Mouse (Mus musculus) midbrain, embryonic 14.5 days (tissue): ENCODE results near the gene Avpr2. TPM values are rescaled to one million over a fixed set of nuclear protein-coding genes. Genes with fewer than 3 reads are reported as not detected.

Experiments used
- ATAC-seq: fragments of 200-750 bp; cut with Nextera tagmentation; 2 replicates; pipeline ENCODE4 v1.8.0; 2017; ENCODE audit warnings: moderate number of reproducible peaks, moderate library complexity; ENCODE audit not compliant: low FRiP score, low TSS enrichment
- DNase-seq: peaks from one replicate; pipeline ENCODE4 v3.0.0-alpha.2; 2015
- H3K27ac ChIP-seq: fragments of 300-500 bp; sonication (generic); replicated peaks from 2 replicates; pipeline ENCODE4 v1.5.1; 2014; ENCODE audit warnings: mild to moderate bottlenecking, low read depth, low read length, moderate library complexity
- H3K27me3 ChIP-seq: fragments of 300-500 bp; sonication (generic); 2 replicates; pipeline ENCODE4 v1.6.1; 2014; ENCODE audit warnings: low read length, control low read depth, mixed read lengths; ENCODE audit not compliant: control insufficient read depth, insufficient read depth
- H3K36me3 ChIP-seq: fragments of 300-500 bp; sonication (generic); 2 replicates; pipeline ENCODE4 v1.6.1; 2014; ENCODE audit warnings: low read length, control low read depth; ENCODE audit not compliant: control insufficient read depth, insufficient read depth
- H3K4me1 ChIP-seq: fragments of 300-500 bp; sonication (generic); 2 replicates; pipeline ENCODE4 v1.6.1; 2014; ENCODE audit warnings: mild to moderate bottlenecking, antibody characterized with exemption, low read length, control low read depth; ENCODE audit not compliant: control insufficient read depth, insufficient read depth
- H3K4me2 ChIP-seq: fragments of 300-500 bp; sonication (generic); 2 replicates; pipeline ENCODE4 v1.6.1; 2014; ENCODE audit warnings: mild to moderate bottlenecking, low read length, moderate library complexity
- H3K4me3 ChIP-seq: fragments of 300-500 bp; sonication (generic); replicated peaks from 2 replicates; pipeline ENCODE4 v1.5.1; 2014; ENCODE audit warnings: low read depth, low read length
- H3K9ac ChIP-seq: fragments of 300-500 bp; sonication (generic); replicated peaks from 2 replicates; pipeline ENCODE4 v1.6.1; 2014; ENCODE audit warnings: mild to moderate bottlenecking, low read length, moderate library complexity
- H3K9me3 ChIP-seq: fragments of 300-500 bp; sonication (generic); 2 replicates; pipeline ENCODE4 v1.6.1; 2016; ENCODE audit warnings: low read length, control low read depth, mixed read lengths; ENCODE audit not compliant: control insufficient read depth
- WGBS: fragments of 180-500 bp; shearing (Covaris S2); extraction: QIAGEN DNeasy Blood & Tissue Kit; methylation state at CpG from one replicate; pipeline ENCODE4 v1.1.7; 2014; 5-methylcytosine and 5-hydroxymethylcytosine counted together
- polyA plus RNA-seq: library from polyadenylated mRNA; unstranded; fragments of >200 nt; fragmentation: Nextera tagmentation; extraction: Ambion mirVana; gene quantifications from 2 replicates; pipeline ENCODE4 v1.2.1, GENCODE M21; 2014

Gene Avpr2
- polyA plus RNA-seq, 1 experiment from 2014 or later = not detected

DNA sequence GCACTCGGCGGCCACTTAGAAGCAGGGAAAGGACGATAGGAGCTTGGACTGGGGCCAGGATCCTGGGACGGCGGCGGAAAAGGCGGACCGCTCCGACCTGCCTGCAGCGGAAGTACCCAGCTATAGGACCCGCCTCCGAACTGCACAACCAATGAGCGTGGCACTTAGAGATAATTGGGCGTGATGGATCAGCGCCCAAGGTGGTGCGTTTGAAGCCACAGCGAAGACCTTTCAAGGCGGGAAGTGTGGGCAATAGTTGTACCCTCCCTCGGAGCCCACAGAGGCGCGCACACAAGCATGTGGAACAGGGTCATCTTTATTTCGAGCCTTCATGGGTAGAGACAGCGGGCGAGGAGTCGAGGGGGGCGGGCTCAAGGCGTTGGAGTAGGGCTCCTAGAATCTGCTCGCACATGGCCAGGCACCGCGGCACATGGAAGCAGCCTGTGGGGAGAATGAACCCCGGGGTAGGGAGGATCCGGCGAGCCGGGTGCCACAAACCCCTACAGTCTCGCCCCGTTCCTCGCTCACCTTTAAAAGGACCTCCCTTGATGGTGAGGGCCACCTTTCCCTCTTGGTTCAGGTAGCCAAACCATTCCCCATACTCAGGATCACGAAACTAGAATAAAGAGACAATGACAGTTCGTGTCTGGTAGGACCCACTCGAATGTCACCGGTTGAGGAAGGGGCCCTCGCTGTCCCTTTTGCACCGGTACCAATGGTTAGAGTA is 30.1 kb downstream of the Avpr2 start, which contains the start of the genes Arhgap4 and Naa10:
Gene Arhgap4 (minus strand): TSS at position 48 of the 727 bp plus-strand sequence.
Gene Naa10 (minus strand): TSS at position 122 of the 727 bp plus-strand sequence.
- Histone ChIP-seq H3K9ac (peak within 1 kb of the TSS; percentile 64), H3K4me3 (peak within 1 kb of the TSS; percentile 55), H3K4me2 (peak within 1 kb of the TSS; percentile 67), H3K27me3 (no peaks in the 10 kb centered on the region), H3K4me1 (0 out of 2 replicates have a peak, but pooled peaks cover 3% of the 10 kb centered on the region), H3K36me3 (peaks cover 2% of the 10 kb centered on the region; the same call in 1 of the 2 replicates), H3K27ac (peak within 1 kb of the TSS; percentile 77), H3K9me3 (no peaks in the 10 kb centered on the region)
- ATAC-seq = peak; percentile 97
- 16% methylated on average over 43 of the region's 43 CpGs for WGBS
- peak; percentile 91 for DNase-seq

DNA sequence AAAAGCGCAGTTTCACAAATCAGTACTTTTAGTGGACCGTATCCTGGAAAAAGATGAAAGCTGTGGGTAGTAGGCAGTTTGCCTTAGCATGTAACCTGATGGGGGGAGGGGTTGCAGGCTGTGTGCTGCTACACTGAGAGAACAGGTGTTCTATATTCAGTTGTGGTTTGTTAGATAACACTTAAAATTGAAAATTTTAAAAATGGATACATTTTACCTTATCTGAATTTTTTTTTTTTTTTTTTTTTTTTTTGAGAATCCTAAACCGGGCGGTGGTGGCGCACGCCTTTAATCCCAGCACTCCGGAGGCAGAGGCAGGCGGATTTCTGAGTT is 30.6 kb downstream of the Avpr2 start:
- DNase-seq (peak; percentile 19), ATAC-seq (no peak)
- 0 out of 2 replicates have a peak, but pooled peaks cover 3% of the 10 kb centered on the region for H3K4me1 ChIP-seq
- peak overlapping the region; percentile 77 for H3K27ac ChIP-seq
- H3K36me3 ChIP-seq = no peaks in the 10 kb centered on the region; the same call in 1 of the 2 replicates
- H3K9ac ChIP-seq = peak overlapping the region; percentile 64
- peak overlapping the region; percentile 65 for H3K4me2 ChIP-seq
- WGBS = 80% methylated on average over 8 of the region's 8 CpGs
- H3K9me3 ChIP-seq = no peaks in the 10 kb centered on the region
- peak overlapping the region; percentile 55 for H3K4me3 ChIP-seq
- H3K27me3 ChIP-seq = no peaks in the 10 kb centered on the region

DNA sequence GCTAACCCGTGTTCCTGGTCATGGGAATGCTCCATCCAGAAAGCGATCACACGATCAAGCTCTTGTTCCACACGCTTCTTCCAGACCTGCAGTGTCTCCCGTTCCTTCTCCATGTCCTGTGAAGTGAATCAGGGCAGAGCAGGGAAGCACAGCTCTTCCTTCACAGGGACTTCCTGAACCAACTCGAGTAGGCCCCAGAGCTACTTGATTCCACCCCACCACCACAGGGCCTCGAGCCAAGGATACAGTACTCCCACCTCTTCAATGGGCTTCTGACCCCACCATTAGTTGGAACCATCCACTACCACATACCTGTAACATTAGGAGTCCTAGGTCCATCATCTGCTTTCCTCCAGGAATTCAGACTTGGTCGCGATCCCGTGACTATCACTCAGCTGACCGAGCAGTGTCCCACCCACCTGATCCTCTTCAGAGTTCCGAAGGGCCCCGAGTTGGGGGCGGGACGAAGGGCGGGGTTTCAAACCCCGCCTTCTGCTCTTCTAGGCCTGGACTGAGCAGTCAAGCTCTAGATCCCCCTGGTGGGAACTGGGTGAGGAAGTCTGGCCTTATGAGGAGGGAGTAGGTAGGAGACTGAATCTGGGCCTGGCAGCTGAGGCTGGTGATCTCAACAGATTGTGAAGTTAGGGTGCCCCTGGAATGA is 38.6 kb downstream of the Avpr2 start, which contains the start of gene Renbp:
Gene Renbp (minus strand): TSS at position 449 of the 661 bp plus-strand sequence.
- DNase-seq (peak; percentile 29), ATAC-seq (no peak)
- H3K4me1 ChIP-seq = no peaks in the 10 kb centered on the region
- H3K9ac ChIP-seq = no peak within 1 kb of the TSS
- H3K36me3 ChIP-seq = no peaks in the 10 kb centered on the region
- no peaks in the 10 kb centered on the region for H3K9me3 ChIP-seq
- H3K27ac ChIP-seq = no peak within 1 kb of the TSS
- no peak within 1 kb of the TSS for H3K4me3 ChIP-seq
- WGBS = 42% methylated on average over 17 of the region's 17 CpGs
- no peak within 1 kb of the TSS for H3K4me2 ChIP-seq
- H3K27me3 ChIP-seq = no peaks in the 10 kb centered on the region

GRCm38 (mm10) chrX:73931871-73932270 is 40.0 kb downstream of the Avpr2 start:
- WGBS = 86% methylated on average over 2 of the region's 2 CpGs
- ATAC-seq (no peak), DNase-seq (no peak)
- Histone ChIP-seq H3K9me3 (no peaks in the 10 kb centered on the region), H3K4me3 (no peak overlapping the region), H3K36me3 (no peaks in the 10 kb centered on the region), H3K4me2 (no peak overlapping the region), H3K9ac (no peak overlapping the region), H3K4me1 (no peaks in the 10 kb centered on the region), H3K27ac (no peak overlapping the region), H3K27me3 (no peaks in the 10 kb centered on the region)

- Histone ChIP-seq H3K9ac (no peak overlapping the region), H3K4me1 (no peaks in the 10 kb centered on the region), H3K36me3 (peaks cover 50% of the 10 kb centered on the region), H3K27ac (no peak overlapping the region), H3K4me3 (no peak overlapping the region), H3K9me3 (no peaks in the 10 kb centered on the region), H3K4me2 (no peak overlapping the region), H3K27me3 (no peaks in the 10 kb centered on the region)
- DNase-seq = no peak
- no peak for ATAC-seq
- 82% methylated on average over 2 of the region's 2 CpGs for WGBS
These were observed 50.0 kb downstream of the Avpr2 start for GRCm38 (mm10) chrX:73941860-73942259.

- 78% methylated on average over 2 of the region's 2 CpGs for WGBS
- H3K36me3 ChIP-seq = peaks cover 54% of the 10 kb centered on the region
- DNase-seq (no peak), ATAC-seq (no peak)
- no peaks in the 10 kb centered on the region for H3K9me3 ChIP-seq
- no peak overlapping the region for H3K9ac ChIP-seq
- H3K27ac ChIP-seq = no peak overlapping the region
- H3K4me1 ChIP-seq = no peaks in the 10 kb centered on the region
- H3K4me2 ChIP-seq = no peak overlapping the region
- no peak overlapping the region for H3K4me3 ChIP-seq
- H3K27me3 ChIP-seq = no peaks in the 10 kb centered on the region
These were observed 50.4 kb downstream of the Avpr2 start for GRCm38 (mm10) chrX:73942294-73942693.

Other genes starting within 250 kb of the Avpr2 start
- 138 and 176 TPM in 2 replicates for gene Pnck, start 232.0 kb upstream of the Avpr2 start, polyA plus RNA-seq
- gene Slc6a8, start 219.0 kb upstream of the Avpr2 start, polyA plus RNA-seq = 8.9 and 9.5 TPM in 2 replicates
- gene Bcap31, start 175.9 kb upstream of the Avpr2 start, polyA plus RNA-seq = 106 and 116 TPM in 2 replicates
- gene Abcd1, start 175.5 kb upstream of the Avpr2 start, polyA plus RNA-seq = 7.1 and 8.7 TPM in 2 replicates
- gene Plxnb3, start 135.0 kb upstream of the Avpr2 start, polyA plus RNA-seq = 0.12 and 0.19 TPM in 2 replicates
- gene Srpk3, start 117.7 kb upstream of the Avpr2 start, polyA plus RNA-seq = 1.5 and 2.5 TPM in 2 replicates
- gene Idh3g, start 105.2 kb upstream of the Avpr2 start, polyA plus RNA-seq = 248 and 252 TPM in 2 replicates
- 152 and 162 TPM in 2 replicates for gene Ssr4, start 105.1 kb upstream of the Avpr2 start, polyA plus RNA-seq
- gene Pdzd4, start 67.1 kb upstream of the Avpr2 start, polyA plus RNA-seq = 5.9 and 20.8 TPM in 2 replicates
- 84.0 and 103 TPM in 2 replicates for gene L1cam, start 4.0 kb downstream of the Avpr2 start, polyA plus RNA-seq
- 1.8 and 2.1 TPM in 2 replicates for gene Arhgap4, start 29.8 kb downstream of the Avpr2 start, polyA plus RNA-seq
- gene Naa10, start 29.8 kb downstream of the Avpr2 start, polyA plus RNA-seq = 82.2 and 89.0 TPM in 2 replicates
- gene Renbp, start 38.7 kb downstream of the Avpr2 start, polyA plus RNA-seq = 3.0 and 11.1 TPM in 2 replicates
- 61.5 and 73.2 TPM in 2 replicates for gene Hcfc1, start 74.3 kb downstream of the Avpr2 start, polyA plus RNA-seq
- gene Irak1, start 131.8 kb downstream of the Avpr2 start, polyA plus RNA-seq = 24.5 and 28.6 TPM in 2 replicates
- gene Opn1mw, start 235.4 kb downstream of the Avpr2 start, polyA plus RNA-seq = not detected in 2 replicates
- 17.8 and 19.4 TPM in 2 replicates for gene Mecp2, start 243.3 kb downstream of the Avpr2 start, polyA plus RNA-seq